Mouse (Mus musculus): Measurements from ENCODE around the gene Paf1. TPM values are rescaled to one million over a fixed set of nuclear protein-coding genes. Genes with fewer than 3 reads are reported as not detected.
A peak's percentile ranks its signal among the peaks of the same experiment; 100 is the strongest.
"Not testable (repeated sequence)": the region's sequence is repeated elsewhere in the genome, so short reads cannot be mapped to it uniquely, and the experiment has no call there.

Gene Paf1
- total RNA-seq, 4 experiments from 2014 or later = 19.8 to 32.6 (median 24.8) TPM

- DNase-seq (ENCODE audit: low spot score in 2 of 2) = no peak
Measured at GRCm38 (mm10) chr7:28383606-28384005, 9.1 kb upstream of the Paf1 start.

GRCm38 (mm10) chr7:28384162-28384561 lies 8.6 kb upstream of the Paf1 start:
- DNase-seq (ENCODE audit: low spot score in 2 of 2) = no peak

DNA sequence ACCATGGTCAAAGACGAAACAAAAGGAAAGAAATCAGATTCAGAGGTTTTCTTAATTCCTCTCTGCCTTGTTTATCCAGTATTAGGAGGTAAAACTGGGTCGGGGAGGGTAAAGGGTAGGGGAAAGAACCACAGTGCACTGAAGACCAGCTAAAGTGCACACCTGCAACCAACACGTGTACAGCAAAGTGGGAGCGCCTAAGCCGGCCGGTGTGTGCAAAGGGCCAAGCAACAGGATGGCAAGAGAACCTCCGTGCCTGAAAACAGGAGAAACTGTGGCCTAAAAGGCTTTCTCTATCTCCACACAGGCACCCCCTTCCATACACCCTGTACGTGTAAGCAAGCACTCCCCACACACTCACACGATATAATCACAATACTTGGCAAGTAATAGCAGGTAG lies 7.6 kb upstream of the Paf1 start:
- no peak for DNase-seq (ENCODE audit: low spot score in 2 of 2)

DNA sequence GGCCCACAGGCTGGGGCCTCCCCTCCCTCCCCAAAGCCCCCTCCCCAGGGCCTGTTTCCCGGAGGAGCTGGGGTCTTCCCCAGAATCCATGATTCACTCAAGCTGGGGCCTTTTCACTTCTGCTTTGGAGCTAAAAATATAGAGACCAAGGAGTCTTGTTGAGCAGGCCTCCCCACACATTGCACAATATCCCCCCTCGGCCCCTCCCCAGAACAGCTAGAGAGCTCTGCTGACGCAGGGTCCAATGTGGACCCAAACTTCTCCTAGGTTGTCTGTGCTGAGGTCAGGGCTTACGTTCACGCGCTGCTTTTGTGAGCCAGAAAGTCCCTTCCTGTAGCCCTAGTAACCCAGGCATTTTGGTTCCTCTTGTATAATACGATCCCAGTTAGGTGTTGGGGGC lies 6.7 kb upstream of the Paf1 start:
- DNase-seq (ENCODE audit: low spot score in 2 of 2) = no peak

- DNase-seq (ENCODE audit: low spot score in 2 of 2) = peak; percentile 76 to 81
Measured at GRCm38 (mm10) chr7:28386462-28386861, 6.3 kb upstream of the Paf1 start.

GRCm38 (mm10) chr7:28386877-28387276 lies 5.9 kb upstream of the Paf1 start:
- not testable (repeated sequence) for DNase-seq (ENCODE audit: low spot score in 2 of 2)

DNA sequence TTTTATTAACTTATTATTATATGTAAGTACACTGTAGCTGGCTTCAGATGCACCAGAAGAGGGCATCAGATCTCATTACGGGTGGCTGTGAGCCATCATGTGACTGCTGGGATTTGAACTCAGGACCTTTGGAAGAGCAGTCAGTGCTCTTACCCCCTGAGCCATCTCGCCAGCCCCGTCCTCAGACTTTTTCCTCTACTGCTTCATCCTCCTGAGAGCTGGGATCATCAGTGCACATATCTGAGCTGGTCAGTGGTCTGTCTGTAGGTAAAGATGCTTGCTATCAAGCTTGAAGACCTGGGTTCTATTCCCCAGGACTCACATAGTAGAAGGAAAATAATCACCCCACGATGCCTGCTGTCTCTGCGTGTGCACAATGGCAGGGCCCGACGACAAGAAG lies 5.4 kb upstream of the Paf1 start:
- not testable (repeated sequence) for DNase-seq (ENCODE audit: low spot score in 2 of 2)

DNA sequence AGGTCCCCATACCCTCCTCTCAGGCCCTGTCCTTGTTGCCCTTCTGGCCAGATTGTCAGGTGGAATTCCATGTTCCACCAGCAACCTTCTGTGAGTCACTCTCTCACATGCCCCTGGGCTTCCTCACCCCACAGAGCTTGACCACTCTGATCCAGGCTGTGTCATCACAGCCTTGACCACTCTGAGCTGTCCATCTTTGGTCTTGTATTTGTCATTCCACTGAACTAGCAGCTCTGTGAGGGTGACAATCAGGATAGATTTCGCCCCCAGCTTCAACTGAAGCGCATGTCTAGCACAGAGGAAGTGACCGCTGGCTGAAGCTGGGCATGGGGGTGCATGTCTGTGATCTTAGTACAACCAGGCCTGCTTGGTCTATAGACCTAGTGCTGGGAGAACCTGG lies 2.4 kb upstream of the Paf1 start:
- no peak for DNase-seq (ENCODE audit: low spot score in 2 of 2)

- no peak for DNase-seq (ENCODE audit: low spot score in 2 of 2)
Measured at GRCm38 (mm10) chr7:28393272-28393951, 661 bp downstream of the Paf1 start.

GRCm38 (mm10) chr7:28395425-28395824 lies 2.7 kb downstream of the Paf1 start:
- DNase-seq (ENCODE audit: low spot score in 2 of 2) = no peak

- no peak for DNase-seq (ENCODE audit: low spot score in 2 of 2)
Measured at GRCm38 (mm10) chr7:28398000-28398399, 5.2 kb downstream of the Paf1 start.

DNA sequence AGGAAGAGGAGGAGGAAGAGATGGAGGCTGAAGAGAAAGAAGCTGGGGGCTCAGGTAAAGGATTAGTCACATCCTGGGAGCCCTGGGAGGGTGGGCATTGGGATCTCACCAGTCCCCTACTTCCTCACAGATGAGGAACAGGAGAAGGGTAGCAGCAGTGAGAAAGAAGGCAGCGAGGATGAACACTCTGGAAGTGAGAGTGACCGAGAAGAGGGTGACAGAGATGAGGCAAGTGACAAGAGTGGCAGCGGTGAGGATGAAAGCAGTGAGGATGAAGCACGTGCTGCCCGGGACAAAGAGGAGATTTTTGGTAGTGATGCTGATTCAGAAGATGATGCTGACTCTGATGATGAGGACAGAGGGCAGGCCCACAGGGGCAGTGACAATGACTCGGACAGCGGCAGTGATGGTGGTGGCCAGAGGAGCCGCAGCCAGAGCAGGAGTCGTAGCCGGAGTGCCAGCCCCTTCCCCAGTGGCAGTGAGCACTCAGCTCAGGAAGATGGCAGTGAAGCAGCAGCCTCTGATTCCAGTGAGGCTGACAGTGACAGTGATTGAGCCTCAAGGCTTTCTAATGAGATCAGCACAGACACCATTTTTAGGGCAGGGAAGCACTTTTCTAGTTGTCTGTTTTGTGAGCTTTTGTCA lies 6.1 kb downstream of the Paf1 start:
- DNase-seq (ENCODE audit: low spot score in 2 of 2) = no peak

DNA sequence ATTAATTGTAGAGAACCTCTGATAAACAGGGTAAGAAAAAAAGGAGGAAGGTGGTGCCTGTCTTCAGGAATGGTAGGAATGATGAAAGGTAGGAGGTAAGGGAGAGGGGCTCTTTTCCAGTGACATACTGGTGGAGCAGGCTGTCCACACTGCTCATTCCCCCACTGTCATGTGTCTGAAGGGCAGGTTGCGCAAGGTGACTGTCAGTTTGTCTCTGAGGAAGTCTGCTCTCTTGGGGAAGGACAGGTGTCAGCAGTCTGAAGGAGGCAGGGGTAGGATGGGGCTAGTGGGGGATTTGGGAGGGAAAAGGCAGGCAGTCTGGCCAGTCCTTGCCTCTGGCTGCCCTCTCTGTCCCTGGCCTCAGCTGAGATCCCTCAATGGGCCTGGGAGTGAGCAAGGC lies 8.3 kb downstream of the Paf1 start:
- DNase-seq (ENCODE audit: low spot score in 2 of 2) = no peak

GRCm38 (mm10) chr7:28401942-28402341 lies 9.2 kb downstream of the Paf1 start:
- DNase-seq (ENCODE audit: low spot score in 2 of 2) = no peak

- peak; percentile 63 to 69 for DNase-seq (ENCODE audit: low spot score in 2 of 2)
Measured at GRCm38 (mm10) chr7:28410841-28411475, 18.2 kb downstream of the Paf1 start.

DNA sequence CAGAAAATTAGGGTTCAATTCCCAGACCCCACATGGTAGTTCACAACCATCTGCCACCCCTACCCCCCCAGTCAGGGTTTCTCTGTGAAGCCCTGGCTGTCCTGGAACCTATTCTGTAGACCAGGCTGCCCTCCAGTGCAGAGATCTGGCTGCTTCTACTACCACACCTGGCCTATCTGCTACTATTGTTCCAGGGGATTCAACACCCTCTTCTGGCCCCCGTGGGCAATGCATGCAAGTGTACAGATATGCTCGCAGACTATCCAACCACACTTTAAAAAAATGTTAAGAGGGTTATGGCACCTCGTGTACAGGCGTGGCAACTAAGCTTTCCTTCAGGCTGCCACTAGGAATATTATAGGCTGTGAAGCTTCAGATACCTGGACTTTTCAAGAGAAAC lies 20.1 kb downstream of the Paf1 start:
- no peak for DNase-seq (ENCODE audit: low spot score in 2 of 2)

GRCm38 (mm10) chr7:28417368-28417767 lies 24.6 kb downstream of the Paf1 start:
- DNase-seq (ENCODE audit: low spot score in 2 of 2) = no peak

- peak; percentile 47 to 63 for DNase-seq (ENCODE audit: low spot score in 2 of 2)
Measured at GRCm38 (mm10) chr7:28418096-28418670, 25.4 kb downstream of the Paf1 start.

DNA sequence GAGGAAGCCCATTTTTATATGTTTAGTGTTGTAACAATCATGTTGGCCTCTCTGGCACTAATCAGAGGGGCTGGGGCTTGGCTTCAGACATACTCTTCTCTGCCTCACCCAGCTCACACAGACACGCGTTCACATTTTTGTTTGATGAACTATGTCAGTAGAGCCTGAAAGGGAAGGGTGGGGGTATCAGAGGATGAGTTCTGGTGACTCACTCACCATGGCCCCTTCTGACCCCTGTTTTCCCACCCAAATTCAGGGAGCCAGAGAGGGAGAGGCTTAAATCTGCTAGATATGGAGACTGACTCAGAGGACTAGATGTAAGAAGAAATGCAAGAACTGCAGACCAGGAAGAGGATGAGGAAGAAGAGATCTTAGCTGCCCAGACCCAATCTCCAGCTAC lies 26.7 kb downstream of the Paf1 start:
- DNase-seq (ENCODE audit: low spot score in 2 of 2) = no peak

GRCm38 (mm10) chr7:28423018-28423417 lies 30.3 kb downstream of the Paf1 start:
- no peak for DNase-seq (ENCODE audit: low spot score in 2 of 2)

- DNase-seq (ENCODE audit: low spot score in 2 of 2) = no peak
Measured at GRCm38 (mm10) chr7:28427738-28428137, 35.0 kb downstream of the Paf1 start.

- DNase-seq (ENCODE audit: low spot score in 2 of 2) = no peak
Measured at GRCm38 (mm10) chr7:28430512-28430911, 37.8 kb downstream of the Paf1 start.

Measured in gastrocnemius, adult 8-10 months (tissue).